Comparison of ENCODE assay signal across 20 mouse cellular contexts in the genomic region with DNA sequence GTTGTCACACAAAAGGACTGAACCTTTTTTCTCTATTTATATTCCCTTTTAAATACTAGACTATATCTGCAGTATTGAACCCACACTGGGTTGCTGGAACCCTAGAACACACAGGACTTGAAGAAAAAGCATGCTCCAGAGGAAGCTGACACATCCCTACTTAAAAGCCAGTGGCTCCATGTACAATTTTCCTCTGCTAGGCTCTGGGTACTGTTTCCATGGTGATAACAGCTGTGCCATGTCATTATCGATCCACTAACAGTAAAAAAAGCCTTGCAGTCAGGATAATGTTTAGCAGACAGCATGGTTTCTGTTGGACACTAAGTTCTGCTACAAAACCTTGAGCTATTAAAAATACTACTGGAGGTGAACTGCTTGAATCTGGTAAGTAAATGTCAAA.
"Had no signal": no experiment of that assay in that cellular context is flagged by ENCODE, and none has a peak within 500 bp of the region (broad histone marks: within the 10 kb centered on the region; RNA-seq: fewer than 3 reads in every experiment).

No protein-coding gene starts in this region.

- H3K9me3 ChIP-seq: kidney, embryonic 15.5 days; lung, embryonic 15.5 days; neural tube, embryonic 13.5 days had no signal

- H3K4me2 ChIP-seq: kidney, embryonic 15.5 days; liver, embryonic 11.5 days; lung, embryonic 15.5 days; neural tube, embryonic 13.5 days had no signal

- H3K9ac ChIP-seq: kidney, embryonic 15.5 days; liver, embryonic 14.5 days; lung, embryonic 15.5 days; neural tube, embryonic 13.5 days had no signal

- H3K36me3 ChIP-seq: kidney, embryonic 15.5 days; lung, embryonic 15.5 days; neural tube, embryonic 13.5 days had no signal

- H3K4me3 ChIP-seq: kidney, embryonic 15.5 days; left cerebral cortex, adult 2 months; lung, embryonic 15.5 days; myocyte; neural tube, embryonic 13.5 days had no signal

- H3K27me3 ChIP-seq: kidney, embryonic 15.5 days; lung, embryonic 15.5 days; neural tube, embryonic 13.5 days had no signal

- H3K4me1 ChIP-seq: kidney, embryonic 15.5 days; lung, embryonic 15.5 days; neural tube, embryonic 13.5 days had no signal

- H3K27ac ChIP-seq: kidney, embryonic 15.5 days; left cerebral cortex, adult 2 months; liver, embryonic 14.5 days; lung, embryonic 15.5 days; neural tube, embryonic 13.5 days; stomach, postnatal 0 days had no signal

- DNase-seq: kidney, adult 11 months; kidney, adult 8-10 months; kidney, postnatal 10 days; kidney, postnatal 36 days; layer of hippocampus, postnatal 36 days; lung, adult 18-20 months; lung, postnatal 10 days; lung, postnatal 36 days; right cerebral cortex, adult 18-20 months; right cerebral cortex, postnatal 14 days; right cerebral cortex, postnatal 4 days; thymus, postnatal 25 days had no signal
